Mouse (Mus musculus): ENCODE measurements around the gene Bbx. TPM values are rescaled to one million over a fixed set of nuclear protein-coding genes. Genes with fewer than 3 reads are reported as not detected.

Gene Bbx
- polyA plus RNA-seq, 1 experiment = 9.4 TPM

DNA sequence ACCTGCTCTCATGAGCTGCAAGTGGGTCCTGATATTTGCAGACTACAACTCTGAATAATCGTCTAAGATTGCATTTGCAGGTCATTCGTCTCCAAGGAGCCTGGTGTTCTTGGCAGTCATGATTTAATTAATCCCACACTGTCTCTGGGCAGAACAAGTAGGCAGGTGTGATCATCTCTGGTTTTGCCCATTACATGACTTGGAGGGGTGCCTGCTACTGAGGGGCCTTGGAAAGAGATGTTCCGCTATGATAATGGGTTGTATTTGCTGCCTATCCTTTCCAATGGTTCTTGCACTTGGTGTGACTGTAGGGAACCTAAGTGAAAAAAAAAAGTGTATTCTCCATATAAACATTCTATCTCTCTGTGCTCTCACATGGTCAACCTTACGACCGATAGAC is 273.6 kb downstream of the Bbx start:
- TF ChIP-seq POLR2A (IDR thresholded peaks at IDR 0.05; ENCODE audit: borderline replicate concordance, extremely low read depth, insufficient read depth, insufficient read length, poor library complexity, severe bottlenecking) (no peak), CTCF (IDR thresholded peaks at IDR 0.05; ENCODE audit: borderline replicate concordance, extremely low read depth, insufficient read depth, insufficient read length) (no peak)
- DNase-seq (ENCODE audit: low read depth) = no peak

- DNase-seq (ENCODE audit: low read depth) = no peak
- TF ChIP-seq CTCF (IDR thresholded peaks at IDR 0.05; ENCODE audit: borderline replicate concordance, extremely low read depth, insufficient read depth, insufficient read length) (no peak), POLR2A (IDR thresholded peaks at IDR 0.05; ENCODE audit: borderline replicate concordance, extremely low read depth, insufficient read depth, insufficient read length, poor library complexity, severe bottlenecking) (no peak)
Observed at GRCm38 (mm10) chr16:50149606-50150005, 282.6 kb downstream of the Bbx start.

- TF ChIP-seq CTCF (IDR thresholded peaks at IDR 0.05; ENCODE audit: borderline replicate concordance, extremely low read depth, insufficient read depth, insufficient read length) = no peak
- no peak for TF ChIP-seq POLR2A (IDR thresholded peaks at IDR 0.05; ENCODE audit: borderline replicate concordance, extremely low read depth, insufficient read depth, insufficient read length, poor library complexity, severe bottlenecking)
- DNase-seq (ENCODE audit: low read depth) = peak; percentile 78
Observed at GRCm38 (mm10) chr16:50147900-50148299, 284.3 kb downstream of the Bbx start.

Other genes with a start within 250 kb of the Bbx start
- gene Ccdc54, start 158.8 kb upstream of the Bbx start, polyA plus RNA-seq (2012; rRNA removed) = not detected in 2 replicates